Mouse (Mus musculus) MEL (cell line): Measurements from ENCODE around the gene Pten.

ENCODE experiments used
- CHD2 ChIP-seq: IDR thresholded peaks from 2 replicates; pipeline ENCODE4 v1.6.1; 2011; ENCODE audit warnings: low read length, improper control_type of control experiment
- CTCF ChIP-seq, 3 experiments: IDR thresholded peaks in 2 of 3; conservative IDR thresholded peaks in 1 of 3; 2 replicates each; pipeline ENCODE4 v1.5.1; 2011 to 2012; ENCODE audit warnings: low read length in 3 of 3, low read depth in 2 of 3, mild to moderate bottlenecking in 2 of 3, improper control_type of control experiment in 1 of 3, inconsistent platforms in 1 of 3, mixed read lengths in 1 of 3, moderate library complexity in 1 of 3; ENCODE audit not compliant: control insufficient read depth in 1 of 3, insufficient read depth in 1 of 3, poor library complexity in 1 of 3, severe bottlenecking in 1 of 3
- EP300 ChIP-seq, 2 experiments: IDR thresholded peaks; 2 replicates each; pipeline ENCODE4 v1.6.1; 2011; ENCODE audit warnings: improper control_type of control experiment in 2 of 2, low read length in 2 of 2, low read depth in 1 of 2, mild to moderate bottlenecking in 1 of 2
- GATA1 ChIP-seq: IDR thresholded peaks from 2 replicates; pipeline ENCODE4 v1.6.1; 2011; ENCODE audit warnings: low read depth, low read length, improper control_type of control experiment
- MAZ ChIP-seq: IDR thresholded peaks from 2 replicates; pipeline ENCODE4 v1.6.1; 2012; ENCODE audit warnings: low read depth, mild to moderate bottlenecking, inconsistent platforms, low read length, improper control_type of control experiment
- NRF1 ChIP-seq: IDR thresholded peaks from 2 replicates; pipeline ENCODE4 v1.6.1; 2014; ENCODE audit warnings: low read depth, mild to moderate bottlenecking, inconsistent platforms, low read length, improper control_type of control experiment, moderate library complexity; ENCODE audit not compliant: poor library complexity, insufficient read depth, severe bottlenecking
- POLR2A ChIP-seq, 2 experiments: IDR thresholded peaks; 2 replicates each; pipeline ENCODE4 v1.6.1; 2011 to 2012; ENCODE audit warnings: low read length in 2 of 2, mild to moderate bottlenecking in 2 of 2, control low read depth in 1 of 2, improper control_type of control experiment in 1 of 2, low read depth in 1 of 2, moderate library complexity in 1 of 2; ENCODE audit not compliant: control insufficient read depth in 1 of 2, insufficient read depth in 1 of 2, poor library complexity in 1 of 2
- TCF12 ChIP-seq: IDR thresholded peaks from 2 replicates; pipeline ENCODE4 v1.6.1; 2014; ENCODE audit warnings: low read depth, mild to moderate bottlenecking, inconsistent platforms, low read length, improper control_type of control experiment, moderate library complexity
- USF1 ChIP-seq: IDR thresholded peaks from 2 replicates; pipeline ENCODE4 v1.6.1; 2014; ENCODE audit warnings: low read depth, mild to moderate bottlenecking, inconsistent platforms, low read length, improper control_type of control experiment, moderate library complexity

- TF ChIP-seq EP300 (IDR thresholded peaks at IDR 0.05; ENCODE audit: low read depth in 1 of 2, low read length in 2 of 2) (no peak), POLR2A (IDR thresholded peaks at IDR 0.05; ENCODE audit: control insufficient read depth in 1 of 2, insufficient read depth in 1 of 2, low read depth in 1 of 2, low read length in 2 of 2, poor library complexity in 1 of 2) (no peak), MAZ (no peak), CHD2 (no peak), CTCF (IDR thresholded peaks at IDR 0.05 in 2 of 3, conservative IDR thresholded peaks at IDR 0.05 in 1 of 3; ENCODE audit: control insufficient read depth in 1 of 3, insufficient read depth in 1 of 3, low read depth in 2 of 3, low read length in 3 of 3, poor library complexity in 1 of 3, severe bottlenecking in 1 of 3) (no peak), USF1 (no peak), GATA1 (no peak), NRF1 (no peak), TCF12 (no peak)
These were observed 41.6 kb upstream of the Pten start for GRCm38 (mm10) chr19:32715681-32716080.
